Mouse (Mus musculus) cerebellum, postnatal 10 days (tissue): ENCODE measurements around the gene Mertk.

Source experiments
- DNase-seq, 2 experiments: peaks; one replicate each; pipeline ENCODE4 v3.0.0; 2021; ENCODE audit warnings: mixed read lengths in 2 of 2

The Mertk gene

DNA sequence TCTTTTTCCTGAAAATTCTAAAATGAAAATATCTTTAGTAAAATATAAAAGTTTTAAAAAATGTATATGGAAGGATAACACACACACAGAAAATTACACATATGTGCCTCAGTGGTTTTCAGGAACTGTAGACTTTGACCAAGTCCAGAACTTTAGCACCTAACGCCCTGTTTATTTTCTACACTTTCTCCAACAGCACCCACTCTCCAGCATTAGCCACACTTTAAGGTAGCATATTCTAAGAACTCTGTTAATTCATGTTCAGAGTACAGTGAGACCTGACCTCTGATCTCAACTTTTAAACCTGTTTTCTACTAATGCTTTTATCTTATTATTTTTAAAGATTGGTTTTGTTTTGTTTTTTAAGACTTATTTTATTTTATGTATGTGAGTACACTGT is 129.0 kb downstream of the Mertk start:
- no peak for DNase-seq

DNA sequence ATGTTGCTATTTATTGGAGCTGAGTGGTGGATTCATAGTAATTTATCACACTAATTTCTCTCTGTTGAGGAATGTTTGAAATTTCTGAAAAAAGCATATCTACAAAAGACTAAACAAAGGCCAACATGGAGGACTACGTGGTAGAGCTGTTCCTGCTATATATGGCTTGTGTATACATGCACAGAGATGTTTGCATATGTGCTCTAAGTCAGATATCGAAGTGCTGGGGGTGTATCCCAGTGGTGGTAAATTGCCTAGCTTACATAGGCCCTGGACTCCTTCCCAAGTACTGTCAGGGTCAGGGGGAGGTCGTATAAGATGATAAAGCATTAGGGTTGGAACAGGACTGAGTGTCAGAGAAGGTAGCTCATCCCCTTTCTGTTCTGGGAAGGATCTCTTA is 133.9 kb downstream of the Mertk start:
- DNase-seq, result no peak

DNA sequence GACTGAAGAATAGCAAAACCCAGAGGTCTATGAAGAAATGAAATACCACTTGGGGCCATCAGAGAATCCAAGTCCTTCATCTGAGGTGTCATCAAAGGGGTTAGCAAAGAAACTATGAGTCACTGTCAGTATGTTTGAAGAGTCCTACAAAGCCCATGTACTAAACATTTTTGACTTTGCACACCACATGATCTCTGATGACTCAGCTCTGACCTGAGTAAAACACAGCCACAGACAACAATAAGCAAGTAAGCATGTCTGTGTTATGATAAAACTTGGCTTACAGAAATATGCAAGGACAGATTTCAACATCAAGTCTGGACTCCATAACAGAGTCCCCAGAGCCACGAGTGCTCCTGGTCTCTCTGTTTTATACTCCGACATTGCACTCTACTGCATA is 134.3 kb downstream of the Mertk start:
- DNase-seq, result no peak

DNA sequence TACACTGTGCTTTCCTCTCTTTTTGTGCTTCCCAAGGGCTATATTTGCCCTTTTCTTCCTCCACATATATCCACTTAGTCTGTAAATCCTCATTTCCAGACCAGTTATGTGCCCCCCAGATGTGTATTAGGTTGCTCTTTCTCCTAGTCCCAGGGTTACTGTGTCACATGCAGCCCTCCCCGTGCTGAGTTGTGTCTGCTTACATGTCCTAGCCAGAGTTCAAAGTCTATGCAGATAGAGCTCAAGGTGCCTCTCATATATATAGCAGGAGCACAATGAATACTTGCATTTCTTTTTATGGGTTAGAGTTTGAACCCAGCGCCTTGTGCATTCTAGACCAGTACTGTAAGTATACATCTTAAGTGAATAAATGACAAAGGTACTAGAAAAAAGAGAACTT is 134.7 kb downstream of the Mertk start:
- DNase-seq, result no peak

- no peak for DNase-seq
Observed at GRCm38 (mm10) chr2:128837531-128837930, 138.8 kb downstream of the Mertk start.

DNA sequence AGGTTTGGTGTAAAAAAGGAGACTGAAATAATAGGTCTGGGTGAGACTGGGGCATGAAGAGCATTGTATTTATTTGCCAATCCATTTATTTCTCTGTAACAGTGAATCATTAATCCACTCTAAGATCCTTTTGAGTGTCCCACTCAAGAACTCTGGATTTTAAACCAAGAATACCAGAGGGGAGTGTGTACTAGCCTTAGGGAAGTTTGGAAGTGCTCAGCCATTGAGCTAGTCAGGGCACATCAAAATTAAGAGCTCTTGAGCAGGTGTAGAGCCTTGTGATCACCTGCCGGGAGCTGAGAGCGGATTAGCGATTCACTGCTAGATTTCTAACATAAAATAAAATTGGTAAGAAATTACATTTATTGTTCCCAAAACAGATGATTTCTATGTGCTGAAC is 139.9 kb downstream of the Mertk start:
- no peak for DNase-seq

DNA sequence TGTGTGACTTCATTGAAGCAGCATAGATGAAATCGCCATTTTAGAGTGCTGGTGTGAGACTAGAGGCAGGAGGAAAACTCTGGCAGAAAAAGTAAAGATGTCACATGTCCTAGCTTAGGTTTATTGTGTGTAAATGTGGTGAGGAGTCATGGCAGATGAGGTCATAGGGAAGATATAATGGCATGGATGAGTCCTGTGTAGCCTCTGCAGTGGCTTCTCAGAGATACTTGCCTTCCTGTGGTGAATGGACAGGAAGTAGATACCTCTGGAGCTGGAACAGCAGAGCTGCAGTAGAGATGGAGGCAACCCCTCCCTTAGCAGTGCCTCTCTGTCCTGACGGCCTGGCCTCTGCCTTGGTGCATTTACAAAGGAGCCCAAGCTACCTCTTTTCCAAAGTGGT is 140.7 kb downstream of the Mertk start:
- DNase-seq, result no peak

DNA sequence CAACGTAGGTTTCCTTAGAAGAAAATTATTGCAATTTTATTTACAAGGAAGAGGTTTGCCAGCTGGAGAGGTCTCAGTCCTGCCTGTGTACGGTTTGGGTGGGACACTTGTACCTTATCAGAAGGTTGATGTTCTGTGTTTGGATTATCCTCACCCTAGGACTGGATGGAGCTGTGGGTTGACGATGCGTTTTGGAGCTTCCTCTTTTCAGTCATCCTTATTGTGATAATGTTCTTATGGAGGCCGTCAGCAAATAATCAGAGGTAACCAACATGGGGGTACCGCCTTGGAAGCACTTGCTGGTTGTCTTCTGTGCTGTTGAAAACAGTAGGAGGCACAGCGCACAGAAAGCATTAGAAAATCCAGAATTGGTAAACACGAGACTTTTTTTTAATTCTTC is 143.7 kb downstream of the Mertk start:
- DNase-seq, result no peak

GRCm38 (mm10) chr2:128850036-128850435 is 151.3 kb downstream of the Mertk start:
- no peak for DNase-seq
